Mouse (Mus musculus) hematopoietic stem cell, adult 5-6 weeks (primary cell): Measurements from ENCODE around the gene Brox. TPM values are rescaled to one million over a fixed set of nuclear protein-coding genes. Genes with fewer than 3 reads are reported as not detected.

Experiments used
- ATAC-seq, 2 experiments: fragments of 125-278 bp in 1 of 2; replicated peaks in 1 of 2; 2 replicates each; pipeline ENCODE4 v1.8.0; 2016 to 2017; ENCODE audit warnings: inconsistent platforms in 2 of 2, mild to moderate bottlenecking in 2 of 2, moderate number of reproducible peaks in 2 of 2, low read depth in 1 of 2, moderate TSS enrichment in 1 of 2; ENCODE audit not compliant: low FRiP score in 2 of 2, poor library complexity in 2 of 2, severe bottlenecking in 2 of 2, insufficient read depth in 1 of 2, low TSS enrichment in 1 of 2
- total RNA-seq: library from RNA; stranded (forward); fragments of 172-1452, 232-1000 nt; gene quantifications from 2 replicates; pipeline ENCODE4 v1.2.3, GENCODE M21; 2017

The Brox gene
- total RNA-seq, 1 experiment from 2014 or later, result 80.3 TPM

GRCm38 (mm10) chr1:183289576-183289975, 7.5 kb downstream of the Brox start:
- no peak for ATAC-seq

- no peak for ATAC-seq
Observed at GRCm38 (mm10) chr1:183288351-183288750, 8.7 kb downstream of the Brox start.

GRCm38 (mm10) chr1:183275763-183276162, 21.3 kb downstream of the Brox start:
- no peak for ATAC-seq

GRCm38 (mm10) chr1:183274385-183274784, 22.7 kb downstream of the Brox start:
- ATAC-seq, result no peak

- peak; percentile 46 to 70; a peak in 2 of 4 replicates for ATAC-seq
Observed at GRCm38 (mm10) chr1:183272867-183273818, 23.9 kb downstream of the Brox start.

GRCm38 (mm10) chr1:183267666-183268065, 29.4 kb downstream of the Brox start:
- ATAC-seq, result no peak

GRCm38 (mm10) chr1:183265921-183266467, 31.1 kb downstream of the Brox start:
- ATAC-seq, result peak; percentile 75 to 85

- ATAC-seq, result peak; percentile 33 to 77; a peak in 2 of 4 replicates
Observed at GRCm38 (mm10) chr1:183264145-183265008, 32.7 kb downstream of the Brox start.

GRCm38 (mm10) chr1:183252574-183252973, 44.5 kb downstream of the Brox start:
- no peak for ATAC-seq

GRCm38 (mm10) chr1:183251818-183252217, 45.3 kb downstream of the Brox start:
- no peak for ATAC-seq

- ATAC-seq, result no peak
Observed at GRCm38 (mm10) chr1:183250612-183251011, 46.5 kb downstream of the Brox start.

- no peak for ATAC-seq
Observed at GRCm38 (mm10) chr1:183248144-183248543, 48.9 kb downstream of the Brox start.

- ATAC-seq, result no peak
Observed at GRCm38 (mm10) chr1:183243293-183243692, 53.8 kb downstream of the Brox start.

GRCm38 (mm10) chr1:183237901-183238300, 59.2 kb downstream of the Brox start:
- no peak; a peak in 1 of 4 replicates for ATAC-seq

GRCm38 (mm10) chr1:183236460-183236859, 60.6 kb downstream of the Brox start:
- ATAC-seq, result no peak

- no peak for ATAC-seq
Observed at GRCm38 (mm10) chr1:183233679-183234174, 63.3 kb downstream of the Brox start.

GRCm38 (mm10) chr1:183232985-183233678, 63.9 kb downstream of the Brox start:
- no peak for ATAC-seq
